Mouse (Mus musculus): Measurements from ENCODE around the gene 4931423N10Rik. TPM values are rescaled to one million over a fixed set of nuclear protein-coding genes. Genes with fewer than 3 reads are reported as not detected.

4931423N10Rik gene
- polyA plus RNA-seq, 1 experiment from 2014 or later, result not detected

Other genes starting within 250 kb of the 4931423N10Rik start
- 33.9 and 37.0 TPM in 2 replicates for gene Abi1, start 167.2 kb upstream of the 4931423N10Rik start, polyA plus RNA-seq (2016; fragmentation: Nextera tagmentation; extraction: Ambion mirVana)
- gene Acbd5, start 139.3 kb upstream of the 4931423N10Rik start, polyA plus RNA-seq (2016; fragmentation: Nextera tagmentation; extraction: Ambion mirVana), result 32.7 and 33.7 TPM in 2 replicates
- 10.0 and 11.2 TPM in 2 replicates for gene Mastl, start 51.5 kb upstream of the 4931423N10Rik start, polyA plus RNA-seq (2016; fragmentation: Nextera tagmentation; extraction: Ambion mirVana)
- gene Yme1l1, start 51.1 kb upstream of the 4931423N10Rik start, polyA plus RNA-seq (2016; fragmentation: Nextera tagmentation; extraction: Ambion mirVana), result 59.8 and 60.2 TPM in 2 replicates
- not detected in 2 replicates for gene Nxph2, start 113.8 kb downstream of the 4931423N10Rik start, polyA plus RNA-seq (2016; fragmentation: Nextera tagmentation; extraction: Ambion mirVana)